Mouse (Mus musculus): ENCODE measurements around the gene Gast. TPM values are rescaled to one million over a fixed set of nuclear protein-coding genes. Genes with fewer than 3 reads are reported as not detected.
"Not testable (repeated sequence)": the region's sequence is repeated elsewhere in the genome, so short reads cannot be mapped to it uniquely, and the experiment has no call there.

Gene Gast
- polyA plus RNA-seq, 1 experiment from 2014 or later = not detected

DNA sequence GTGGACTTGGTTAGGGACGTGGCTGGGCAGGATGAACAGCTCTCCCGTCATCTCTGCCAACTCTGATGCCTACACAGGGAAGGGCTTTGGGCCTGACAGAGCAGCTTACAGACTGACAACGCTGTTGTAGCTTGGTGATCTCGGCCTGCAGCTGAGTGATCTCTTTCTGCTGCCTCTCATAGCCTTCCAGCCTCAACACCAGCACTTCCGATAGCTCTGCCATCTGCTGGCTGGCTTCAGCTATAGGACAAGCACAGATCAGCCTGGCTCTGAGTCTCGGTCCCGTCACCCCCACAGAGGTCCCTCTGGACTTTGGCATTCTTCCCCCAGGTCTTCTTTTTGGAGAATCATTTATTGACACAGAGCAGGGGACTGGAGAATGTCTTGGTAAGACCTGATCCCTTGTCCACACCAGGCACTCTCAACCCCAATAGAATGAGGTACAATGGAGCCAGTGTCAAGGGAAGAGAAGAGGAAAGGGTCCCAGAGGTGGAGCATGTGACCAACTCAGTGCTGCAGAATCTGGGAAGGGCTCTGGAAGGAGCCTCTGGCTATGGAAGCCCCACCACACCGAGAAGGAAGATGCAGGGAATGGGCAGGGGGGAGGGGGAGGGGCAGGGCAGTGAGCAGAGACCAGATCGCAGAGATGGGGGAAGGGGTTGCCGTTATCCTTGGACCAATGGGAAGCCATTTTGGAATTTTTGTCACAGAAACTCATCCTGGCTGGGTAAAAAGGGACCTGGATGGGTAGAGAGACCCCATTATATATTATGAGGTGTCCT, 18.1 kb downstream of the Gast start:
- no peak for ATAC-seq (ENCODE audit: low FRiP score, low TSS enrichment)
- Histone ChIP-seq H3K27me3 (ENCODE audit: control insufficient read depth, insufficient read depth, low read length) (peaks cover 43% of the 10 kb centered on the region), H3K27ac (ENCODE audit: low read depth, low read length) (no peak overlapping the region), H3K4me2 (replicated peaks; ENCODE audit: low read depth, low read length) (no peak overlapping the region), H3K36me3 (ENCODE audit: control insufficient read depth, insufficient read depth, low read length) (no peaks in the 10 kb centered on the region), H3K9ac (ENCODE audit: low read depth, low read length) (0 out of 2 replicates have a peak overlapping the region, but pooled peaks have one; percentile 12), H3K9me3 (ENCODE audit: control insufficient read depth, low read length) (no peaks in the 10 kb centered on the region), H3K4me3 (ENCODE audit: low read length) (no peak overlapping the region), H3K4me1 (ENCODE audit: control insufficient read depth, insufficient read depth, low read length) (0 out of 2 replicates have a peak, but pooled peaks cover 8% of the 10 kb centered on the region)
- 39% methylated on average over 10 of the region's 10 CpGs for WGBS

DNA sequence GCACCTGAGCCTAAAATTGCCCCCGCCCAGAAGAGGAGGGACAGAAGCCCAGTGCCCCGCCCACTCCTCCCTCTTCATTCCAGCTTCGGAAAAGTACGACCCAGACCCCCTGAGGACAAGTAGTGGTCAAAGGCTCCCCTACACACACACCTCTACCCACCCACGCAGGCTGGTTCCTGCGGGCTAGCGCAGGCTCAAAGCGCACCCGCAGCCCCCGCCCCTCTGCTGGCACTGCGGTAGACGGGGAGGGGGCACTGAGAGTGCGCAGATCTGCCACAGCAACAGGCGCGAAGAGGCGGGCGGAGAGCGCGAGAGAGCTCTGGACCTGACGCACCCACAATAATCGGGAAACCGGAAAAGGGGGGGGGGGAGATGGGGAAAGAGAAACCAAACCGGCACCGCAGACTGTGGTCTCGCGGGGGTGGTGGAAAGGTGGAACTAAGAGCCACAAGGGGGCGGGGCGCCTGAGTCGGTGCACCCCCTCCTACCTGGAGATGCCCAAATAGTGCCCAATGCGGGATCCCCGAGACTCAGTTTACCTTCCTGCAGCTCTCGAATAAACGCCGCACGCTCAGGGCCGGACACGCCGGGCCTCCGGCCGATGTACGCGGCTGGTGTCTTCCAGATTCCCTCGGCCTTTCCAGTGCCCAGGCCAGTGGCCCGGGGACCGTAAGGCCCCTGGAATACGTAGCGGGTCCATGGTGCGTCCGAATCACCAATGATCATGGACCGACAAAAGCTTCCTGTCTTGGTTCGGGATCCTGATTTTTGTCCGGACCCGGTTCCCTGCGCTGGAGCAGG, 21.1 kb downstream of the Gast start:
- peak overlapping the region; percentile 56 for H3K9ac ChIP-seq (ENCODE audit: low read depth, low read length)
- 1% methylated on average over 54 of the region's 54 CpGs for WGBS
- no peaks in the 10 kb centered on the region for H3K36me3 ChIP-seq (ENCODE audit: control insufficient read depth, insufficient read depth, low read length)
- peaks cover 50% of the 10 kb centered on the region for H3K27me3 ChIP-seq (ENCODE audit: control insufficient read depth, insufficient read depth, low read length)
- H3K4me3 ChIP-seq (ENCODE audit: low read length) = peak overlapping the region; percentile 70
- peak; percentile 21; the same call in 1 of the 2 replicates for ATAC-seq (ENCODE audit: low FRiP score, low TSS enrichment)
- H3K9me3 ChIP-seq (ENCODE audit: control insufficient read depth, low read length) = no peaks in the 10 kb centered on the region
- H3K4me1 ChIP-seq (ENCODE audit: control insufficient read depth, insufficient read depth, low read length) = 0 out of 2 replicates have a peak, but pooled peaks cover 8% of the 10 kb centered on the region
- H3K4me2 ChIP-seq (replicated peaks; ENCODE audit: low read depth, low read length) = peak overlapping the region; percentile 98
- H3K27ac ChIP-seq (ENCODE audit: low read depth, low read length) = no peak overlapping the region

DNA sequence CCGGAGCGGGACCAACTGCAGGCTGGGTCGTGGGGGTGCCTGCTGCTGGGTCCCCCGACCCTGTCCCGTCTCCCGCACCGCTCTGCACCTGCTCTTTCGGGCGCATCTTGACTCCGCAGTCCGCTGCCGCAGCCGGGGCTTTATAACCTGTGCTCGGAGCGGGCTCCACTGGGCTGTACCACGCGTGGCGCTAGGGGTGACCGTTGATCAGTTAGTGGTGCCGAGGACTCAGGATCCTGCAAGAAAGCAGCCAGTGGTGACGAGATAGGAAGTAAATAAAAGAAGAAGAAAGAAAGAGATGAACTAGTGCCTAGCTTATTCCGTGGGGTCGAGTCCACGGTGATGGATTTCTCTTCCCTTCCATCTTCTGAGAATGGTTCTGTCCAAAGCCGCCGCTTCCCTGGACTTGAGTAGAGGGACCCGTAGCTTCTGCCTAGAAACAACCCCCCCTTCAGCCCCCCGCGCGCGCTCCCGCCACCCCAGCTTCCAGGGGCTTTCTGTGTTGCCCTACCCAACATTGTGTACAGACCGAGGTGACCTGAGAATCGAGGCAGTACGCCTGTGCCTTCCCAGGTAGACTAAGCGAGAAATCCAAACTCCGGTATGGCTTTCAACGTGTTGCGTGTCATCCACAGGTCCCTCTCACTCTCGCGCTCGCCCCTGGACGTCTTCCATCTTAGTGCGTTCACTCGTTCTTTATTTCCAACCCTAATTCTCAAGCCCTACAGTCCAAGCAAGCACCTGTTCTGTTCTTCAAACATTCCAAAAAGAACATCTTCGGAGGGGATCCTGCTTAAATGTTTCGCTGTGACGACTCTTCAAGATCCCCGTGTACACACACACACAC, 22.0 kb downstream of the Gast start, which contains the start of gene Hap1:
Gene Hap1, minus strand, starts transcription at position 157 of the 847 bp plus-strand sequence.
- Histone ChIP-seq H3K36me3 (ENCODE audit: control insufficient read depth, insufficient read depth, low read length) (no peaks in the 10 kb centered on the region), H3K4me1 (ENCODE audit: control insufficient read depth, insufficient read depth, low read length) (0 out of 2 replicates have a peak, but pooled peaks cover 8% of the 10 kb centered on the region), H3K9ac (ENCODE audit: low read depth, low read length) (peak within 1 kb of the TSS; percentile 56), H3K9me3 (ENCODE audit: control insufficient read depth, low read length) (no peaks in the 10 kb centered on the region), H3K27me3 (ENCODE audit: control insufficient read depth, insufficient read depth, low read length) (peaks cover 53% of the 10 kb centered on the region), H3K4me2 (replicated peaks; ENCODE audit: low read depth, low read length) (peak within 1 kb of the TSS; percentile 98), H3K27ac (ENCODE audit: low read depth, low read length) (no peak within 1 kb of the TSS), H3K4me3 (ENCODE audit: low read length) (peak within 1 kb of the TSS; percentile 70)
- 2% methylated on average over 49 of the region's 49 CpGs for WGBS
- ATAC-seq (ENCODE audit: low FRiP score, low TSS enrichment) = peak; percentile 59; the same call in 1 of the 2 replicates

DNA sequence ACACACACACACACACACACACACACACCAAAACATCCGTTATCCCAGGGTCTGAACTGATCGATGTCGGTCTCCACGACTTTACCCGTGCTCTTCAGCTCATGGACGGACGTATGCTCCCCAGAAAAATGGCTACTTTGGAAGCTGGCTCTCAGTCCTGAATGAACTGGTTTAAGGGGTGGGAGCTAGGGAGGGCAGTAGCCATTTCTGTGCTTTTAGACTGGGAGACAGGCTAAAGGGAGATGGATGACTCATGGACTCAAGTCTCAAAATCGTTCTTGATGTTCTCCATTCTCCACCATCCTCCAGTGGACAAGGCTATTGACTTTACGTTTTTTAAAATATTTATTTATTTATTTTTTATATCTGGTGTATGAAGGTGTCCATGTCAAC, 22.6 kb downstream of the Gast start:
- Histone ChIP-seq H3K27me3 (ENCODE audit: control insufficient read depth, insufficient read depth, low read length) (peaks cover 53% of the 10 kb centered on the region), H3K9ac (ENCODE audit: low read depth, low read length) (0 out of 2 replicates have a peak overlapping the region, but pooled peaks have one; percentile 56)

DNA sequence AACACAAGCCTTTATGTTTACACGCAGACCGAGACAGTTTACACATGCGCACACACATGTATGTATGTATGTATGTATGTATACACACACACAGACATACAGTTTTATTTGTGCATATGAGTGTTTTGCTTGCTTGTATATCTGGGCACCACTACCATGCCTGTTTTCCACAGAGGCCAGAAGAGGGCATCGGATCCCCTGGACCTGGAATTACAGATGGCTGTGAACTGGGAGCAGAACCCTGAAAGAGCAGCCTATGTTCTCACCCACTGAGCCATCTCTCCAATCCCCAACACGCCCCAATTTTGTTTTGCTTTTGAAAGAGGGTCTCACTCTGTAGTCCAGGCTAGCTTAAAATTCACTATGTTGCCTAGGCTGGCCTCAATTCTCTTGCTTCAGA, 23.2 kb downstream of the Gast start:
- Histone ChIP-seq H3K4me2 (replicated peaks; ENCODE audit: low read depth, low read length) (no peak overlapping the region), H3K4me3 (ENCODE audit: low read length) (no peak overlapping the region), H3K36me3 (ENCODE audit: control insufficient read depth, insufficient read depth, low read length) (no peaks in the 10 kb centered on the region), H3K9ac (ENCODE audit: low read depth, low read length) (no peak overlapping the region), H3K27me3 (ENCODE audit: control insufficient read depth, insufficient read depth, low read length) (peaks cover 53% of the 10 kb centered on the region), H3K9me3 (ENCODE audit: control insufficient read depth, low read length) (no peaks in the 10 kb centered on the region), H3K27ac (ENCODE audit: low read depth, low read length) (no peak overlapping the region), H3K4me1 (ENCODE audit: control insufficient read depth, insufficient read depth, low read length) (0 out of 2 replicates have a peak, but pooled peaks cover 8% of the 10 kb centered on the region)
- WGBS = 50% methylated on average over 5 of the region's 5 CpGs
- no peak for ATAC-seq (ENCODE audit: low FRiP score, low TSS enrichment)

More for the DNA sequence above, 22.6 kb downstream of the Gast start:
- ATAC-seq (ENCODE audit: low FRiP score, low TSS enrichment) = no peak
- Histone ChIP-seq H3K4me3 (ENCODE audit: low read length) (peak overlapping the region; percentile 70), H3K4me2 (replicated peaks; ENCODE audit: low read depth, low read length) (peak overlapping the region; percentile 98), H3K9me3 (ENCODE audit: control insufficient read depth, low read length) (no peaks in the 10 kb centered on the region), H3K4me1 (ENCODE audit: control insufficient read depth, insufficient read depth, low read length) (0 out of 2 replicates have a peak, but pooled peaks cover 8% of the 10 kb centered on the region), H3K27ac (ENCODE audit: low read depth, low read length) (no peak overlapping the region), H3K36me3 (ENCODE audit: control insufficient read depth, insufficient read depth, low read length) (no peaks in the 10 kb centered on the region)
- 19% methylated on average over 9 of the region's 9 CpGs for WGBS

DNA sequence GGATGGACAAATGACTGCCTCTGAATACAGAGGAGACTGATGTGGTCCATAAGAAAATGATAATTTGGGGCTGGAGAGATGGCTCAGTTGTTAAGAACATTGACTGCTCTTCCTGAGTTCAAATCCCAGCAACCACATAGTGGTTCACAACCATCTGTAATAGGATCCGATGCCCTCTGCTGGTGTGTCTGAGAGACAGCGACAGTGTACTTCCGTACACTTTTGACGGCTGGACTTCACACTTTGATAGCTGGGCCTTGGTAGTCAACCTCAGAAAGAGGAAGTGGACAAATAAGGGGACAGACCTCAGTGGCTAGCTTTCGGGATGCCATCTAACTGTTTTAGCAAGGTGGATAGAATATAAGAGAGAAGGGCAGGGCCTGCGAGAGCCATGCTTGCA, 26.0 kb downstream of the Gast start:
- H3K4me3 ChIP-seq (ENCODE audit: low read length) = no peak overlapping the region
- no peak overlapping the region for H3K9ac ChIP-seq (ENCODE audit: low read depth, low read length)
- no peaks in the 10 kb centered on the region for H3K36me3 ChIP-seq (ENCODE audit: control insufficient read depth, insufficient read depth, low read length)
- no peak overlapping the region for H3K27ac ChIP-seq (ENCODE audit: low read depth, low read length)
- no peak overlapping the region for H3K4me2 ChIP-seq (replicated peaks; ENCODE audit: low read depth, low read length)
- 74% methylated on average over 6 of the region's 6 CpGs for WGBS
- no peak for ATAC-seq (ENCODE audit: low FRiP score, low TSS enrichment)
- H3K9me3 ChIP-seq (ENCODE audit: control insufficient read depth, low read length) = no peaks in the 10 kb centered on the region
- peaks cover 30% of the 10 kb centered on the region for H3K27me3 ChIP-seq (ENCODE audit: control insufficient read depth, insufficient read depth, low read length)
- 0 out of 2 replicates have a peak, but pooled peaks cover 3% of the 10 kb centered on the region for H3K4me1 ChIP-seq (ENCODE audit: control insufficient read depth, insufficient read depth, low read length)

DNA sequence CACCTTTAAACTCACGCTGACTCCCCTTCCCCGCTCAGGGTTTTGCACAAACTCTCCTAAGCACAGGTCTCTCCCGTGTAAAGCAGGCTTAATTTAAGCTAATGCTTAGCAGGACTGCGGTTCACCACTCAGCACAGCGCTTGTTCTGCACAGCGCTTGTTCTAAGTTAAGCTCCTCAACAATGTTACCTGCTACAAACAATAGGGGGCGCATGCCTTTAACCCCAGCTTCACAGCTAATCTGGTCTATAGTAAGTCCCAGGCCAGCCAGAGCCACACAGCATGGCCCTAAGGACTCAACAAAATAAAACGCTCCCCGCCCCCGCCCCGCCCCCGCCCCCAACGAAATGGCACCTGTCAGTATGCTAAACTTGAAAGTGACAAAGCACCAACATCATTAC, 26.9 kb downstream of the Gast start:
- not testable (repeated sequence) for H3K36me3 ChIP-seq (ENCODE audit: control insufficient read depth, insufficient read depth, low read length); H3K27ac ChIP-seq (ENCODE audit: low read depth, low read length); H3K9me3 ChIP-seq (ENCODE audit: control insufficient read depth, low read length); H3K9ac ChIP-seq (ENCODE audit: low read depth, low read length); H3K4me3 ChIP-seq (ENCODE audit: low read length); H3K4me2 ChIP-seq (replicated peaks; ENCODE audit: low read depth, low read length); ATAC-seq (ENCODE audit: low FRiP score, low TSS enrichment); H3K4me1 ChIP-seq (ENCODE audit: control insufficient read depth, insufficient read depth, low read length)
- WGBS = no CpG with 5 or more reads among the region's 13 CpGs
- H3K27me3 ChIP-seq (ENCODE audit: control insufficient read depth, insufficient read depth, low read length) = peaks cover 21% of the 10 kb centered on the region

DNA sequence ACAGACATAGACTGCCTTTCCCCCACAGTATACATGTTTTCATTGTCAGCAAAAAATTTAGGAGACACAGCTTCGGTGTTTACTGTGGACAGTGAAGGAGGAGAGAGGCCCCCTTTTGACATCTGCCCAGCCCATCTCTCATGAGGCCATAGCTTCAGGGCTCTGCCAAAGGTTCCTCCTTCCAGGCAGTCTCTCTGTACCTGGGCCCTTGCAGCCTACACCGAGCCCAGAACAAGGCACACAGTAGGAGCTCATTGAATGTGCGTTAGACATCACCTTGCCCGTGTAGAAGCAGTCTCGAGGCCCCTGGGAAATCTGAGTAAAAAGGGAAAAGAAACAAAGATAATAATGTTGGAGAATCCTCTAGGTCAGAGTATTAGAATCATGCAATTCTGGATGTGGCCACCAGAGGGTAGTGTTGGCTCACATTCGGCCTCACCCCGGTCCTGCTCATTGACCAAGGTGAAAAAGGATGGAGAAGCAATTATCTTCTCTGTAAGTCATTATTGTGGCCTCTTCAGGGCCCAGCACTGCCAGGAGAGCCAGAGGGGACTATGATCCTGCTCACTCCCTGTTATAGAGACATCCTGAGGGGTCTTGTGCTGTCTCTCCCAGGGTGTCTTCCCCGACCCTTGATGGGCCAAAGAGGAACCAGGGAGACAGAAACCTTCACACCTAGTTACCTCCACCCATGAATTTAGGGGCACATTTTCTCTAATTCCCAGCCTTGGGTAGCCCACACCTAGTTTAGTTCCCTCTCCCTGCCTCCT, 28.2 kb downstream of the Gast start:
- H3K4me1 ChIP-seq (ENCODE audit: control insufficient read depth, insufficient read depth, low read length) = no peaks in the 10 kb centered on the region
- H3K4me2 ChIP-seq (replicated peaks; ENCODE audit: low read depth, low read length) = no peak overlapping the region
- WGBS = 11% methylated on average over 8 of the region's 8 CpGs
- peak; percentile 57; the same call in 1 of the 2 replicates for ATAC-seq (ENCODE audit: low FRiP score, low TSS enrichment)
- no peak overlapping the region for H3K9ac ChIP-seq (ENCODE audit: low read depth, low read length)
- H3K27me3 ChIP-seq (ENCODE audit: control insufficient read depth, insufficient read depth, low read length) = peaks cover 10% of the 10 kb centered on the region
- H3K4me3 ChIP-seq (ENCODE audit: low read length) = no peak overlapping the region
- no peaks in the 10 kb centered on the region for H3K9me3 ChIP-seq (ENCODE audit: control insufficient read depth, low read length)
- H3K36me3 ChIP-seq (ENCODE audit: control insufficient read depth, insufficient read depth, low read length) = no peaks in the 10 kb centered on the region
- no peak overlapping the region for H3K27ac ChIP-seq (ENCODE audit: low read depth, low read length)

Measured in kidney, embryonic 14.5 days (tissue).